In genomic region chr17:30576946-30577345, GRCm38 (mm10) we compare ENCODE assay signal across 8 mouse cellular contexts. TPM values are rescaled to one million over a fixed set of nuclear protein-coding genes. Genes with fewer than 3 reads are reported as not detected.
DNase-seq lines count a peak whose midpoint lies in the region; ATAC-seq and TF ChIP-seq lines count a peak whose summit lies in the region.

No protein-coding gene starts in this region.

- peak; percentile 27 to 50 for DNase-seq in cerebellum, adult 2 months
- DNase-seq in cerebellum, adult 8-10 months = no peak
- no peak for DNase-seq in spleen, adult 2 months (ENCODE audit: low read depth in 1 of 2, low spot score in 2 of 2)
- DNase-seq in spleen, postnatal 10 days (ENCODE audit: low spot score in 2 of 2) = no peak
- no peak for DNase-seq in stomach, postnatal 0 days (ENCODE audit: low spot score)
- no peak for DNase-seq in right cerebral cortex, postnatal 10 days (ENCODE audit: low spot score in 2 of 2)
- DNase-seq in layer of hippocampus, postnatal 36 days = no peak

- ATAC-seq in limb, embryonic 13.5 days (ENCODE audit: low FRiP score, low read depth) = no peak
- no peak for ATAC-seq in stomach, postnatal 0 days (ENCODE audit: low FRiP score, low TSS enrichment)

- no peaks in the 10 kb centered on the region for H3K27me3 ChIP-seq in cerebellum, adult 2 months (ENCODE audit: control insufficient read depth, insufficient read depth, low read length)
- H3K27me3 ChIP-seq in spleen, adult 2 months (ENCODE audit: control insufficient read depth, insufficient read depth, low read length) = no peaks in the 10 kb centered on the region
- no peaks in the 10 kb centered on the region for H3K27me3 ChIP-seq in limb, embryonic 13.5 days
- H3K27me3 ChIP-seq in stomach, postnatal 0 days (ENCODE audit: control insufficient read depth, insufficient read depth, low read length) = no peaks in the 10 kb centered on the region

- TF ChIP-seq CTCF in cerebellum, adult 2 months (IDR thresholded peaks at IDR 0.05; ENCODE audit: borderline replicate concordance, insufficient read depth, low read depth, low read length) = no peak
- no peak for TF ChIP-seq CTCF in spleen, adult 2 months (IDR thresholded peaks at IDR 0.05; ENCODE audit: extremely low read depth, insufficient read depth, insufficient read length, insufficient replicate concordance)
- TF ChIP-seq CTCF in stomach, postnatal 0 days (IDR thresholded peaks at IDR 0.05; ENCODE audit: low read depth) = no peak

- peak overlapping the region; percentile 74 for H3K9ac ChIP-seq in limb, embryonic 13.5 days
- peak overlapping the region; percentile 78; the same call in 1 of the 2 replicates for H3K9ac ChIP-seq in stomach, postnatal 0 days (ENCODE audit: low read length)

- no peaks in the 10 kb centered on the region for H3K9me3 ChIP-seq in limb, embryonic 13.5 days
- no peaks in the 10 kb centered on the region for H3K9me3 ChIP-seq in stomach, postnatal 0 days (ENCODE audit: control insufficient read depth, low read length)

- H3K4me3 ChIP-seq in cerebellum, adult 2 months (replicated peaks; ENCODE audit: insufficient read depth, low read depth, low read length) = peak overlapping the region; percentile 92
- peak overlapping the region; percentile 73 for H3K4me3 ChIP-seq in spleen, adult 2 months (ENCODE audit: extremely low read depth, insufficient read depth, insufficient read length)
- H3K4me3 ChIP-seq in limb, embryonic 13.5 days = peak overlapping the region; percentile 73
- H3K4me3 ChIP-seq in stomach, postnatal 0 days (ENCODE audit: low read depth, low read length) = peak overlapping the region; percentile 77

- H3K4me2 ChIP-seq in limb, embryonic 13.5 days (replicated peaks) = peak overlapping the region; percentile 68
- peak overlapping the region; percentile 84 for H3K4me2 ChIP-seq in stomach, postnatal 0 days (replicated peaks; ENCODE audit: low read depth)

- peaks cover 6% of the 10 kb centered on the region for H3K4me1 ChIP-seq in cerebellum, adult 2 months (ENCODE audit: control insufficient read depth, insufficient read depth, low read length)
- peaks cover 5% of the 10 kb centered on the region; the same call in 1 of the 2 replicates for H3K4me1 ChIP-seq in spleen, adult 2 months (ENCODE audit: control insufficient read depth, insufficient read depth, insufficient read length)
- peaks cover 23% of the 10 kb centered on the region for H3K4me1 ChIP-seq in limb, embryonic 13.5 days
- H3K4me1 ChIP-seq in stomach, postnatal 0 days (replicated peaks; ENCODE audit: control insufficient read depth, insufficient read depth) = peaks cover 5% of the 10 kb centered on the region; the same call in 1 of the 2 replicates

- no peak overlapping the region for H3K27ac ChIP-seq in cerebellum, adult 2 months (ENCODE audit: insufficient read depth, low read length)
- no peak overlapping the region for H3K27ac ChIP-seq in spleen, adult 2 months (ENCODE audit: insufficient read depth, low read length)
- no peak overlapping the region for H3K27ac ChIP-seq in limb, embryonic 13.5 days
- peak overlapping the region; percentile 91 for H3K27ac ChIP-seq in stomach, postnatal 0 days (replicated peaks)

- TF ChIP-seq POLR2A in cerebellum, adult 2 months (IDR thresholded peaks at IDR 0.05; ENCODE audit: borderline replicate concordance, insufficient read depth, low read length) = no peak
- TF ChIP-seq POLR2A in spleen, adult 2 months (IDR thresholded peaks at IDR 0.05; ENCODE audit: low read depth, low read length) = no peak

- H3K36me3 ChIP-seq in spleen, adult 2 months (ENCODE audit: control insufficient read depth, insufficient read depth, low read length) = no peaks in the 10 kb centered on the region
- no peaks in the 10 kb centered on the region for H3K36me3 ChIP-seq in limb, embryonic 13.5 days
- H3K36me3 ChIP-seq in stomach, postnatal 0 days (ENCODE audit: control insufficient read depth, insufficient read depth, low read length) = no peaks in the 10 kb centered on the region

- TF ChIP-seq EP300 in stomach, postnatal 0 days (optimal IDR thresholded peaks at IDR 0.05) = no peak

- WGBS in cerebellum, adult 2 months = 54% methylated on average over 12 of the region's 12 CpGs
- WGBS in spleen, adult 2 months = 56% methylated on average over 12 of the region's 12 CpGs
- WGBS in limb, embryonic 13.5 days = 64% methylated on average over 12 of the region's 12 CpGs
- WGBS in stomach, postnatal 0 days = 45% methylated on average over 12 of the region's 12 CpGs

RNA-seq across cellular contexts. Expression of gene Btbd9, which starts 0.7 kb away (rescaled TPM):
- polyA plus RNA-seq in cerebellum, adult 2 months (2012; rRNA removed) = 32.1 and 32.7 TPM in 2 replicates
- polyA plus RNA-seq in spleen, adult 2 months (2012; rRNA removed) = 21.7 and 23.7 TPM in 2 replicates
- polyA plus RNA-seq in limb, embryonic 13.5 days (2015; fragmentation: Nextera tagmentation; extraction: Ambion mirVana) = 74.3 and 76.1 TPM in 2 replicates
- 32.9 and 34.6 TPM in 2 replicates for polyA plus RNA-seq in stomach, postnatal 0 days (2015; fragmentation: Nextera tagmentation; extraction: Ambion mirVana)
- 100 to 1,000 TPM; 149 to 174 TPM for total RNA-seq in layer of hippocampus, postnatal 36 days (2021)

RNA-seq across cellular contexts. Expression of gene Dnah8, which starts 47.2 kb away (rescaled TPM):
- 0.85 and 1.4 TPM in 2 replicates for polyA plus RNA-seq in cerebellum, adult 2 months (2012; rRNA removed)
- 10.2 and 10.3 TPM in 2 replicates for polyA plus RNA-seq in spleen, adult 2 months (2012; rRNA removed)
- polyA plus RNA-seq in limb, embryonic 13.5 days (2015; fragmentation: Nextera tagmentation; extraction: Ambion mirVana) = 0.72 and 1.1 TPM in 2 replicates
- polyA plus RNA-seq in stomach, postnatal 0 days (2015; fragmentation: Nextera tagmentation; extraction: Ambion mirVana) = 0.47 and 0.92 TPM in 2 replicates
- total RNA-seq in layer of hippocampus, postnatal 36 days (2021) = 1 to 10 TPM; 2.8 to 2.9 TPM

RNA-seq across cellular contexts. Expression of gene Glo1, which starts 49.7 kb away (rescaled TPM):
- polyA plus RNA-seq in cerebellum, adult 2 months (2012; rRNA removed) = 160 and 165 TPM in 2 replicates
- 13.5 and 16.2 TPM in 2 replicates for polyA plus RNA-seq in spleen, adult 2 months (2012; rRNA removed)
- 209 and 211 TPM in 2 replicates for polyA plus RNA-seq in limb, embryonic 13.5 days (2015; fragmentation: Nextera tagmentation; extraction: Ambion mirVana)
- polyA plus RNA-seq in stomach, postnatal 0 days (2015; fragmentation: Nextera tagmentation; extraction: Ambion mirVana) = 172 and 190 TPM in 2 replicates
- 100 to 1,000 TPM; 184 to 191 TPM for total RNA-seq in layer of hippocampus, postnatal 36 days (2021)

Comparison
In these comparisons a context has a peak if more than half of its experiments do, and no peak if none do; other contexts are left out.
1. DNase-seq: peak in cerebellum, adult 2 months (2 of 2); none in cerebellum, adult 8-10 months (single experiment), spleen, adult 2 months (0 of 2), spleen, postnatal 10 days (0 of 2), stomach, postnatal 0 days (single experiment), right cerebral cortex, postnatal 10 days (0 of 2) and layer of hippocampus, postnatal 36 days (0 of 2).
2. Peak in every context shown above with its lines, with median percentiles within 50 percentile points of each other: H3K4me3 ChIP-seq.